Mouse (Mus musculus): ENCODE data around the gene Tph1. TPM values are rescaled to one million over a fixed set of nuclear protein-coding genes. Genes with fewer than 3 reads are reported as not detected.
A peak's percentile ranks its signal among the peaks of the same experiment; 100 is the strongest.
"Not testable (repeated sequence)": the region's sequence is repeated elsewhere in the genome, so short reads cannot be mapped to it uniquely, and the experiment has no call there.

The Tph1 gene
- polyA plus RNA-seq, 1 experiment from 2014 or later = 0.28 TPM

DNA sequence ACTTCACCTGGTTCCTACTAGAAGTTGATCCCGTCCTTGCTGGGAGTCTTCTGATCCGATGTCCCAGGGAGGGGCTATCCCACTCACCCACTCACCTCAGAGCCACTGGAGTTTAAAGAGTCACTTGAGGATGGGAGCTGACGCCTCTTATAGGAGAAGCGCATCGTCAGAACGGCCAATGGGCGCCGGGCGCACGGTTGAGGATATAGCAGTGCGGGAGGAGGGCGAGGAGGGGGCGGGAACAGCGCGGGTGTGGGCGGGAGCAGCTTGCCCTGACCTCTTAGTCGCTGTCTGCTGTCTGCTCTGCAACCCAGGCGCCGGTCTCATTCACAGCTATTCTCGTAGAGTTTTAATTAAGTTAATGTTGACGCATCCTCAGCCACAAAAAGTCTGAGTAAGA lies 5.1 kb downstream of the Tph1 start:
- WGBS = under 1% methylated on average over 21 of the region's 21 CpGs

DNA sequence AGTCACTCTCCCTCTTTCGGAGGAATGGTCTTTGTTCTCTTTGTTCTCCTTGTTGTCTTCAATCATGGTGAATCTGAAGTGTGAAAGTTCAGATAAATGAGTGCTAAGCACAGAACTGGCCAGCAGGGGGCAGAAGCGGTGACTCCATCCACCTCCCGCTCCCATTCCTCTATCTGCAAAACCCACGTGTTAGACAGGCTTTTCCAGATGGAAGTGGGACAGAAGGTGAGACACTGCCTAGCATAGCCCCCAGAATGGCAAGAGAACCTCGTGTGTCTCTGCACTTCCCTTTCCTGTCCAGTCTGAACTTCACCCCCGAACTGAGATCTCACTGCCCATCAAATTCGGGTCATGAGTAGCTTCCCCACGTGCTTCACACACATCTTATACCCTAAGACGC lies 7.1 kb downstream of the Tph1 start:
- H3K4me1 ChIP-seq (ENCODE audit: control insufficient read depth, insufficient read depth, low read length) = 0 out of 2 replicates have a peak, but pooled peaks cover 3% of the 10 kb centered on the region
- no peaks in the 10 kb centered on the region for H3K36me3 ChIP-seq (ENCODE audit: control insufficient read depth, insufficient read depth, low read length)
- no peak for ATAC-seq (ENCODE audit: low FRiP score, low TSS enrichment)
- H3K4me3 ChIP-seq (replicated peaks; ENCODE audit: low read depth, low read length) = no peak overlapping the region
- peak; percentile 57 for DNase-seq
- H3K4me2 ChIP-seq (ENCODE audit: low read length) = no peak overlapping the region
- no peak overlapping the region for H3K9ac ChIP-seq (replicated peaks; ENCODE audit: low read length)
- H3K27ac ChIP-seq (replicated peaks; ENCODE audit: low read depth, low read length) = no peak overlapping the region
- no peaks in the 10 kb centered on the region for H3K9me3 ChIP-seq (ENCODE audit: control insufficient read depth, low read length)
- peaks cover 6% of the 10 kb centered on the region; the same call in 1 of the 2 replicates for H3K27me3 ChIP-seq (ENCODE audit: control insufficient read depth, insufficient read depth, low read length)
- WGBS = 40% methylated on average over 9 of the region's 9 CpGs

More for the DNA sequence above, 5.1 kb downstream of the Tph1 start:
- no peak overlapping the region for H3K9ac ChIP-seq (replicated peaks; ENCODE audit: low read length)
- H3K9me3 ChIP-seq (ENCODE audit: control insufficient read depth, low read length) = no peaks in the 10 kb centered on the region
- ATAC-seq (ENCODE audit: low FRiP score, low TSS enrichment) (no peak), DNase-seq (peak; percentile 42)
- no peak overlapping the region for H3K4me3 ChIP-seq (replicated peaks; ENCODE audit: low read depth, low read length)
- H3K27ac ChIP-seq (replicated peaks; ENCODE audit: low read depth, low read length) = no peak overlapping the region
- H3K36me3 ChIP-seq (ENCODE audit: control insufficient read depth, insufficient read depth, low read length) = no peaks in the 10 kb centered on the region
- 0 out of 2 replicates have a peak, but pooled peaks cover 3% of the 10 kb centered on the region for H3K27me3 ChIP-seq (ENCODE audit: control insufficient read depth, insufficient read depth, low read length)
- no peaks in the 10 kb centered on the region for H3K4me1 ChIP-seq (ENCODE audit: control insufficient read depth, insufficient read depth, low read length)
- H3K4me2 ChIP-seq (ENCODE audit: low read length) = peak overlapping the region; percentile 43

DNA sequence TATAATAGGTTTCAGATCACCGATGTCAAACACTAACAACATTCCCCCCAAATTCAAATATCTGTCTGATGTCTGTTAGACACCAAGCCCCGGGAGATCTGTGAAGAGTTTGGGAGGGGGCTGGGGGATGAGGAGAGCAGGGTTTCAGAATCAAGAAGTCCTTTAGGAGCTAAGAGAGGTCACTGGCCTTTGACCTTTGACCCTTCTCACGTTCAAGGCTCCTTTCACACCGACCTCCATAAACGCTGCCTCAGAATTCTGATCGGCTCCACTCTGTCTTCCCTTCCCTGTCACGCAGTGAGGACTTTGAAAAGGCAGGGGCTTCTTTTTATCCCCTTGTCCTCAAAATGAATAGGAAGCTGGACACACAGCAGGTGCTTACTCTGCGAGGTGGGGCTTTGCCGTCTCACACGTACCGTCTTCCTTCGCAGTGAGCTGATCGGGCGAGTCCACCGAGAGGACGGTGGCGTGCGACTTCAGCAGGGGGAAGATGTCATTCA lies 10.7 kb downstream of the Tph1 start:
- Histone ChIP-seq H3K9ac (replicated peaks; ENCODE audit: low read length) (no peak overlapping the region), H3K4me1 (ENCODE audit: control insufficient read depth, insufficient read depth, low read length) (0 out of 2 replicates have a peak, but pooled peaks cover 3% of the 10 kb centered on the region), H3K36me3 (ENCODE audit: control insufficient read depth, insufficient read depth, low read length) (no peaks in the 10 kb centered on the region), H3K4me3 (replicated peaks; ENCODE audit: low read depth, low read length) (peak overlapping the region; percentile 1; the same call in 1 of the 2 replicates), H3K27me3 (ENCODE audit: control insufficient read depth, insufficient read depth, low read length) (peaks cover 6% of the 10 kb centered on the region; the same call in 1 of the 2 replicates), H3K4me2 (ENCODE audit: low read length) (peak overlapping the region; percentile 40), H3K9me3 (ENCODE audit: control insufficient read depth, low read length) (no peaks in the 10 kb centered on the region), H3K27ac (replicated peaks; ENCODE audit: low read depth, low read length) (no peak overlapping the region)
- DNase-seq (peak; percentile 33), ATAC-seq (ENCODE audit: low FRiP score, low TSS enrichment) (no peak)
- 4% methylated on average over 18 of the region's 18 CpGs for whole genome bisulfite sequencing

DNA sequence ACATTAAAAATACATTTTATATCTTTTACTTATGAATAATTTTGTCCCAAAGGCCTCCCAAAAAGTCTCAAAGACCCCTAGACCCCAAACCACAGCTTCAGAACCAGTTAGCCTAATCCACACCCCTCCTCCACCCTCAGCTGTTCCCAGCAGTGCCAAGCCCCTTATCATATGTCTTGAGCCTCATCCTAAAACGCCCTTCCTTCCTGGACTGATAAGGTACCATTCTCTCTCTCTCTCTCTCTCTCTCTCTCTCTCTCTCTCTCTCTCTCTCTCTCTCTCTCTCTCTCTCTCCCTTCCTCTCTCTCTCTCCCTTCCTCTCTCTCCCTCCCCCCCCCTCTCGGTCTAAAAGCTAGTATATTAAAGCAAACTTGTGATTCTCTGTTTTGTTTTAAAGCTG lies 20.1 kb downstream of the Tph1 start:
- no peaks in the 10 kb centered on the region for H3K4me1 ChIP-seq (ENCODE audit: control insufficient read depth, insufficient read depth, low read length)
- ATAC-seq (ENCODE audit: low FRiP score, low TSS enrichment) = no peak
- DNase-seq = no peak
- no peaks in the 10 kb centered on the region for H3K27me3 ChIP-seq (ENCODE audit: control insufficient read depth, insufficient read depth, low read length)
- WGBS = 88% methylated on average over 2 of the region's 2 CpGs
- H3K4me3 ChIP-seq (replicated peaks; ENCODE audit: low read depth, low read length) = no peak overlapping the region
- no peaks in the 10 kb centered on the region for H3K36me3 ChIP-seq (ENCODE audit: control insufficient read depth, insufficient read depth, low read length)
- no peak overlapping the region for H3K9ac ChIP-seq (replicated peaks; ENCODE audit: low read length)
- H3K27ac ChIP-seq (replicated peaks; ENCODE audit: low read depth, low read length) = no peak overlapping the region
- H3K4me2 ChIP-seq (ENCODE audit: low read length) = no peak overlapping the region
- H3K9me3 ChIP-seq (ENCODE audit: control insufficient read depth, low read length) = no peaks in the 10 kb centered on the region

DNA sequence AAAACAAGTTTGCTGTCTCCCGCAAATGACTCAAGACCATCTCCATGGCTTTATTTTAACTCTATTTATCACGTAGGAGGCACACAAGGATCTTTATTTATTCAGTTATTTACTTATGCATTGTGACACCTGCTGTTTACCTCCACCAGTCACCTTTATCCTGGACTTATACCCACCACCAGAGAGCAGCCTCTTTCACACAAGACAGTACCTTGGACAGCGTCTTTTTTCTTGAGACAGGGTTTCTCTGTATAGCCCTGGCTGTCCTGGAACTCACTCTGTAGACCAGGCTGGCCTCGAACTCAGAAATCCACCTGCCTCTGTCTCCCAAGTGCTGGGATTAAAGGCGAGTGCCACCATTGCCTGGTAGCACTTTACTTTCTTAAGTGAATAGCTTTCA lies 22.1 kb downstream of the Tph1 start:
- WGBS = 52% methylated on average over 5 of the region's 5 CpGs

DNA sequence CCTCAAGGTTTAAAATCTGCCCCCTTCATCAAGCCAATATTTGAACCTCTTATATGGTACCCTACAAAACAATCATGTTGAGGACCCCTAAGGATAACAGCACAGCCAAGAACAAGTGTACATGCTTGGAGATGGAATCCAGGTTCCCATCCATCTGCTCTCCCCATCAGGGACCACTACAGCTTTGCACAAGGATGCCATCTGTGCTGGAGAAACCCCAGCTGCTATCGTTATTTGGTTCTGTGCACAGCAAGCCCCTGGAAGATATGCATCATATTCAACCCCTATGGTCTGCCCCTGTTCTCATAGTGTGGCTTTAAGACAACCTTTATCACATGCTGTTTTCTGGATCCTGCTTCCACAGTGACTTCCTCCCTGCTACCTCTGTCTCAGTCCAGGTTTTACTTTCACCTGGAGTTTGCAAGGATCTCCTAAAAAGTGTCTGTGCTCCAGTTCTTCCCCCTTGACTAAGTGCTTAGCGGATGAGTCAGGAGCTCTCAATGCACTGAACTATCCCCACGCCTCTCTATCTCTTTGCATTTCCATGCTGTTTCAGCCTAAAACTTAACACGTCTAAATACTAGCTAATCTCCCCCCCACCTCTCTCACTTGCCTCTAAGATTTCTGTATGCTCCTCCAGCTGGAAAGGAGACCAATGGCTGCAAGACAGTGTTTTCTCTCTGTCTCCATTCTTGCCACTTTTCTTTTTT lies 23.8 kb downstream of the Tph1 start:
- 76% methylated on average over 4 of the region's 4 CpGs for WGBS
- H3K9me3 ChIP-seq (ENCODE audit: control insufficient read depth, low read length) = no peaks in the 10 kb centered on the region
- no peak for ATAC-seq (ENCODE audit: low FRiP score, low TSS enrichment)
- no peak overlapping the region for H3K9ac ChIP-seq (replicated peaks; ENCODE audit: low read length)
- H3K4me1 ChIP-seq (ENCODE audit: control insufficient read depth, insufficient read depth, low read length) = no peaks in the 10 kb centered on the region
- H3K4me3 ChIP-seq (replicated peaks; ENCODE audit: low read depth, low read length) = no peak overlapping the region
- no peak for DNase-seq
- no peaks in the 10 kb centered on the region for H3K36me3 ChIP-seq (ENCODE audit: control insufficient read depth, insufficient read depth, low read length)
- H3K27me3 ChIP-seq (ENCODE audit: control insufficient read depth, insufficient read depth, low read length) = no peaks in the 10 kb centered on the region
- H3K4me2 ChIP-seq (ENCODE audit: low read length) = no peak overlapping the region
- no peak overlapping the region for H3K27ac ChIP-seq (replicated peaks; ENCODE audit: low read depth, low read length)

More for the DNA sequence above, 22.1 kb downstream of the Tph1 start:
- not testable (repeated sequence) for H3K36me3 ChIP-seq (ENCODE audit: control insufficient read depth, insufficient read depth, low read length); H3K4me1 ChIP-seq (ENCODE audit: control insufficient read depth, insufficient read depth, low read length); H3K4me3 ChIP-seq (replicated peaks; ENCODE audit: low read depth, low read length); H3K9ac ChIP-seq (replicated peaks; ENCODE audit: low read length); ATAC-seq (ENCODE audit: low FRiP score, low TSS enrichment); H3K27ac ChIP-seq (replicated peaks; ENCODE audit: low read depth, low read length); H3K27me3 ChIP-seq (ENCODE audit: control insufficient read depth, insufficient read depth, low read length); H3K4me2 ChIP-seq (ENCODE audit: low read length); DNase-seq; H3K9me3 ChIP-seq (ENCODE audit: control insufficient read depth, low read length)

DNA sequence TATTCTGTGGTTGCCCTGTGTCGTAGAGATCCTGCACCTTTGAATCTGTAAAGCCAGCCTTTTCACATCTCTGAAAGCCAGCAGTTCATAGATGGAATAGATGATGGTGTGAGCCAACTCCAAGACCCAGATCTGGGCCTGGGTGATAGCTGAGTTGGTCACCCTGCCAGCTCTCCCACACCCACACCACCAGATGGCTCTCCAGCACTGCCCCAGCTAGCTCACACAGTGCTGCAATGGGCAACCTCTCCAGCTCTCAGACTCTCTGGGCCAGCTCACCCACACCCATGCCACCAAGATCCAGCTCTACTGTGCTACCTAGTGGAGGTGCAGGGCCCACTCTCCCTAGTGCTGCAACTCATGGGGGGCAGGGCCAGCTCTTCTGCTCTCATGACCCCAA lies 29.2 kb downstream of the Tph1 start:
- Histone ChIP-seq H3K27me3 (ENCODE audit: control insufficient read depth, insufficient read depth, low read length) (no peaks in the 10 kb centered on the region), H3K4me1 (ENCODE audit: control insufficient read depth, insufficient read depth, low read length) (0 out of 2 replicates have a peak, but pooled peaks cover 3% of the 10 kb centered on the region), H3K9me3 (ENCODE audit: control insufficient read depth, low read length) (no peaks in the 10 kb centered on the region), H3K27ac (replicated peaks; ENCODE audit: low read depth, low read length) (no peak overlapping the region), H3K4me2 (ENCODE audit: low read length) (no peak overlapping the region), H3K9ac (replicated peaks; ENCODE audit: low read length) (no peak overlapping the region), H3K4me3 (replicated peaks; ENCODE audit: low read depth, low read length) (no peak overlapping the region), H3K36me3 (ENCODE audit: control insufficient read depth, insufficient read depth, low read length) (no peaks in the 10 kb centered on the region)
- ATAC-seq (ENCODE audit: low FRiP score, low TSS enrichment) (no peak), DNase-seq (no peak)
- 84% methylated on average over 1 of the region's 1 CpGs for WGBS

DNA sequence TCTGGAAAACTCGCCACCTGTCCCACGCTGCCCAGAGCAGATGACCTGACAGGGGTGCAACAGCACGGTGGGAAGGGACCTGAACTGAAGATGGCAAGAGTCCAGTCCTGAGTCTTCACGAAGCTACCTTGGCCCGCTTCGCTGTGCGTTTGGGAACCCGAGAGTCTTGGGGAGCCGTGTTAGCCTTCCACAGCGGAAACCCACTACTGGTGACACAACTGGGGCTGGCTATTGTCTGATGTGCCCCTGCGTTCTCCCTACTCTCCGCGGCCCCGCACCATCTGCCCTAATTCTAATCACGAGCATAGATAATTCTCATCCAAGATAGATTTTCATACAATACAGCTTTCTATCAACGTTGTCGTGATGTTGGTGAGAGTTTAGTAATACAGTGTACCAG lies 32.3 kb downstream of the Tph1 start:
- Histone ChIP-seq H3K9ac (replicated peaks; ENCODE audit: low read length) (peak overlapping the region; percentile 76), H3K4me2 (ENCODE audit: low read length) (peak overlapping the region; percentile 79), H3K4me3 (replicated peaks; ENCODE audit: low read depth, low read length) (peak overlapping the region; percentile 63), H3K36me3 (ENCODE audit: control insufficient read depth, insufficient read depth, low read length) (no peaks in the 10 kb centered on the region), H3K9me3 (ENCODE audit: control insufficient read depth, low read length) (no peaks in the 10 kb centered on the region), H3K27ac (replicated peaks; ENCODE audit: low read depth, low read length) (peak overlapping the region; percentile 81), H3K4me1 (ENCODE audit: control insufficient read depth, insufficient read depth, low read length) (0 out of 2 replicates have a peak, but pooled peaks cover 3% of the 10 kb centered on the region), H3K27me3 (ENCODE audit: control insufficient read depth, insufficient read depth, low read length) (no peaks in the 10 kb centered on the region)
- 8% methylated on average over 17 of the region's 17 CpGs for WGBS
- ATAC-seq (ENCODE audit: low FRiP score, low TSS enrichment) (peak; percentile 34; the same call in 1 of the 2 replicates), DNase-seq (no peak)

DNA sequence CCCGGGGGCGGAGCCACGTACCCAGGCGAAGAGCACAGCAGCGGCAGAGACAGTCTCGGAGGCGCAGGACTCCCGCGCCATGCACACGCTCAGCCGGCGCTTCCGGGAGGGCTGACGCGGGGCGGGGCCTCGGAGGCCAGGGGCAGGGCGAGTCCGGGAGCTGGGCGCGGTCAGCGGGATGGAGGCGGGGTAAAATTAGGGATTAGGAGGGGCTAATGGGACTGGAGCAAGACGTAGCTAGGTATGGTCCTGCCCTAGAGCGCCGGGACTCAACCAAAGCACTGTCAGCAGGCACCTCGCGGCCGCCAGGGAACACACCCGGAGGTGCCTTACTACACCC lies 32.7 kb downstream of the Tph1 start, which contains the start of gene Sergef:
Gene Sergef (minus strand): TSS at position 116 of the 340 bp plus-strand sequence.
- H3K27ac ChIP-seq (replicated peaks; ENCODE audit: low read depth, low read length) = peak within 1 kb of the TSS; percentile 81
- no peaks in the 10 kb centered on the region for H3K27me3 ChIP-seq (ENCODE audit: control insufficient read depth, insufficient read depth, low read length)
- H3K4me1 ChIP-seq (ENCODE audit: control insufficient read depth, insufficient read depth, low read length) = 0 out of 2 replicates have a peak, but pooled peaks cover 3% of the 10 kb centered on the region
- H3K9ac ChIP-seq (replicated peaks; ENCODE audit: low read length) = peak within 1 kb of the TSS; percentile 76
- peak within 1 kb of the TSS; percentile 79 for H3K4me2 ChIP-seq (ENCODE audit: low read length)
- H3K36me3 ChIP-seq (ENCODE audit: control insufficient read depth, insufficient read depth, low read length) = peaks cover 3% of the 10 kb centered on the region; the same call in 1 of the 2 replicates
- no peaks in the 10 kb centered on the region for H3K9me3 ChIP-seq (ENCODE audit: control insufficient read depth, low read length)
- H3K4me3 ChIP-seq (replicated peaks; ENCODE audit: low read depth, low read length) = peak within 1 kb of the TSS; percentile 63
- DNase-seq (peak; percentile 93), ATAC-seq (ENCODE audit: low FRiP score, low TSS enrichment) (peak; percentile 95)
- under 1% methylated on average over 30 of the region's 30 CpGs for WGBS
